Mouse (Mus musculus) frontal cortex, postnatal 10 days (tissue): ENCODE data around the gene Capn2.

Experiments used
- DNase-seq, 2 experiments: peaks; one replicate each; pipeline ENCODE4 v3.0.0; 2022; ENCODE audit warnings: low spot score in 2 of 2, mixed read lengths in 1 of 2

Capn2 gene

GRCm38 (mm10) chr1:182501815-182502405 lies 15.5 kb downstream of the Capn2 start:
- DNase-seq = no peak

- no peak for DNase-seq
These were observed 16.6 kb downstream of the Capn2 start for GRCm38 (mm10) chr1:182500843-182501242.

- no peak for DNase-seq
These were observed 17.2 kb downstream of the Capn2 start for GRCm38 (mm10) chr1:182500224-182500623.

- no peak for DNase-seq
These were observed 17.8 kb downstream of the Capn2 start for GRCm38 (mm10) chr1:182499443-182500089.

GRCm38 (mm10) chr1:182497736-182498135 lies 19.7 kb downstream of the Capn2 start:
- DNase-seq = no peak

- no peak for DNase-seq
These were observed 20.7 kb downstream of the Capn2 start for GRCm38 (mm10) chr1:182496685-182497084.

- no peak for DNase-seq
These were observed 22.9 kb downstream of the Capn2 start for GRCm38 (mm10) chr1:182494285-182495145.

- DNase-seq = no peak
These were observed 25.6 kb downstream of the Capn2 start for GRCm38 (mm10) chr1:182491839-182492238.

- DNase-seq = no peak
These were observed 26.8 kb downstream of the Capn2 start for GRCm38 (mm10) chr1:182490568-182490967.

- peak; percentile 89 to 90 for DNase-seq
These were observed 27.5 kb downstream of the Capn2 start for GRCm38 (mm10) chr1:182489803-182490452.

- no peak for DNase-seq
These were observed 28.9 kb downstream of the Capn2 start for GRCm38 (mm10) chr1:182488503-182488902.

- DNase-seq = peak; percentile 37 to 73
These were observed 33.5 kb downstream of the Capn2 start for GRCm38 (mm10) chr1:182483910-182484274.

GRCm38 (mm10) chr1:182482991-182483909 lies 34.2 kb downstream of the Capn2 start:
- peak in 1 of 2 experiments; percentile 58 for DNase-seq

- DNase-seq = no peak
These were observed 35.6 kb downstream of the Capn2 start for GRCm38 (mm10) chr1:182481646-182482295.

GRCm38 (mm10) chr1:182481138-182481537 lies 36.3 kb downstream of the Capn2 start:
- no peak for DNase-seq

- DNase-seq = no peak
These were observed 38.5 kb downstream of the Capn2 start for GRCm38 (mm10) chr1:182478935-182479334.

GRCm38 (mm10) chr1:182475005-182475796 lies 42.2 kb downstream of the Capn2 start:
- DNase-seq = no peak

GRCm38 (mm10) chr1:182465978-182466377 lies 51.4 kb downstream of the Capn2 start:
- DNase-seq = no peak

- DNase-seq = no peak
These were observed 52.1 kb downstream of the Capn2 start for GRCm38 (mm10) chr1:182465309-182465708.

GRCm38 (mm10) chr1:182461813-182462212 lies 55.6 kb downstream of the Capn2 start:
- DNase-seq = peak in 1 of 2 experiments; percentile 33
